Mouse (Mus musculus): ENCODE measurements around the gene Usp53. TPM values are rescaled to one million over a fixed set of nuclear protein-coding genes. Genes with fewer than 3 reads are reported as not detected.
"Not testable (repeated sequence)": the region's sequence is repeated elsewhere in the genome, so short reads cannot be mapped to it uniquely, and the experiment has no call there.

Usp53 gene
- polyA plus RNA-seq, 1 experiment = 5.7 TPM

- Histone ChIP-seq H3K27ac (ENCODE audit: control insufficient read depth, insufficient read depth, low read depth, low read length) (no peak overlapping the region), H3K4me3 (ENCODE audit: control insufficient read depth, low read depth, low read length) (no peak overlapping the region), H3K4me1 (ENCODE audit: control insufficient read depth, insufficient read depth, low read length) (no peaks in the 10 kb centered on the region), H3K27me3 (ENCODE audit: control insufficient read depth, insufficient read depth, low read length) (no peaks in the 10 kb centered on the region), H3K36me3 (ENCODE audit: control insufficient read depth, insufficient read depth, low read length) (no peaks in the 10 kb centered on the region; the same call in 1 of the 2 replicates)
- TF ChIP-seq POLR2A (IDR thresholded peaks at IDR 0.05; ENCODE audit: control insufficient read depth, low read depth, low read length) (no peak), CTCF (IDR thresholded peaks at IDR 0.05; ENCODE audit: control insufficient read depth, insufficient read depth, insufficient replicate concordance, low read depth, low read length) (no peak)
These were observed 34.2 kb downstream of the Usp53 start for GRCm38 (mm10) chr3:122950129-122950528.

- TF ChIP-seq CTCF (IDR thresholded peaks at IDR 0.05; ENCODE audit: control insufficient read depth, insufficient read depth, insufficient replicate concordance, low read depth, low read length) (no peak), POLR2A (IDR thresholded peaks at IDR 0.05; ENCODE audit: control insufficient read depth, low read depth, low read length) (no peak)
- H3K36me3 ChIP-seq (ENCODE audit: control insufficient read depth, insufficient read depth, low read length) = no peaks in the 10 kb centered on the region; the same call in 1 of the 2 replicates
These were observed 40.9 kb downstream of the Usp53 start for GRCm38 (mm10) chr3:122943387-122943890.

DNA sequence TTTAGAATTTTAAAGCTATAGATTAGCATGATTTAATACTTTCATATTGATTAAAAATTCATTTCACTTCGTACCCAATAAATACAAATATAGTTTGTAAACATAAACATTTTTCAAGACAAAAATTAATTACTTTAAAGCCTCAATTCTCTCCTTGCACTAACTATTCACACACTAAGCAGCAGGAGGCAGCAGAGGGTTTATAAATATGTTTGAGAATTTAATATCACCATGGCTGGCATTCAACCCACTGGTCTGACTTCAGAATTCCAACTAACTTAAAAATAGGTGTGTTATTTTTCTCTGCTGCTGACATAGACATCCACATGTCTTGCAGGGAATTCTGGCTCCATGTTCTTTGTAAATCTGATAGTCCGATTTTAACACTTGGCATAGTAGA is 45.1 kb downstream of the Usp53 start:
- H3K27me3 ChIP-seq (ENCODE audit: control insufficient read depth, insufficient read depth, low read length) = no peaks in the 10 kb centered on the region
- H3K27ac ChIP-seq (ENCODE audit: control insufficient read depth, insufficient read depth, low read depth, low read length) = no peak overlapping the region
- no peak for TF ChIP-seq POLR2A (IDR thresholded peaks at IDR 0.05; ENCODE audit: control insufficient read depth, low read depth, low read length)
- TF ChIP-seq CTCF (IDR thresholded peaks at IDR 0.05; ENCODE audit: control insufficient read depth, insufficient read depth, insufficient replicate concordance, low read depth, low read length) = no peak
- H3K4me1 ChIP-seq (ENCODE audit: control insufficient read depth, insufficient read depth, low read length) = no peaks in the 10 kb centered on the region
- no peak overlapping the region for H3K4me3 ChIP-seq (ENCODE audit: control insufficient read depth, low read depth, low read length)
- no peaks in the 10 kb centered on the region; the same call in 1 of the 2 replicates for H3K36me3 ChIP-seq (ENCODE audit: control insufficient read depth, insufficient read depth, low read length)

More at GRCm38 (mm10) chr3:122943387-122943890, 40.9 kb downstream of the Usp53 start:
- Histone ChIP-seq H3K27ac (ENCODE audit: control insufficient read depth, insufficient read depth, low read depth, low read length) (no peak overlapping the region), H3K4me3 (ENCODE audit: control insufficient read depth, low read depth, low read length) (no peak overlapping the region), H3K4me1 (ENCODE audit: control insufficient read depth, insufficient read depth, low read length) (no peaks in the 10 kb centered on the region), H3K27me3 (ENCODE audit: control insufficient read depth, insufficient read depth, low read length) (no peaks in the 10 kb centered on the region)

- H3K4me3 ChIP-seq (ENCODE audit: control insufficient read depth, low read depth, low read length); H3K27ac ChIP-seq (ENCODE audit: control insufficient read depth, insufficient read depth, low read depth, low read length); H3K4me1 ChIP-seq (ENCODE audit: control insufficient read depth, insufficient read depth, low read length); H3K27me3 ChIP-seq (ENCODE audit: control insufficient read depth, insufficient read depth, low read length); H3K36me3 ChIP-seq (ENCODE audit: control insufficient read depth, insufficient read depth, low read length): not testable (repeated sequence)
These were observed 47.1 kb downstream of the Usp53 start for GRCm38 (mm10) chr3:122937176-122937575.

GRCm38 (mm10) chr3:122932466-122932865 is 51.8 kb downstream of the Usp53 start:
- H3K4me1 ChIP-seq (ENCODE audit: control insufficient read depth, insufficient read depth, low read length) = no peaks in the 10 kb centered on the region
- TF ChIP-seq CTCF (IDR thresholded peaks at IDR 0.05; ENCODE audit: control insufficient read depth, insufficient read depth, insufficient replicate concordance, low read depth, low read length) = no peak
- TF ChIP-seq POLR2A (IDR thresholded peaks at IDR 0.05; ENCODE audit: control insufficient read depth, low read depth, low read length) = no peak

GRCm38 (mm10) chr3:122929723-122930122 is 54.6 kb downstream of the Usp53 start:
- TF ChIP-seq CTCF (IDR thresholded peaks at IDR 0.05; ENCODE audit: control insufficient read depth, insufficient read depth, insufficient replicate concordance, low read depth, low read length) = no peak
- no peak for TF ChIP-seq POLR2A (IDR thresholded peaks at IDR 0.05; ENCODE audit: control insufficient read depth, low read depth, low read length)
- no peak overlapping the region for H3K27ac ChIP-seq (ENCODE audit: control insufficient read depth, insufficient read depth, low read depth, low read length)
- no peaks in the 10 kb centered on the region for H3K27me3 ChIP-seq (ENCODE audit: control insufficient read depth, insufficient read depth, low read length)
- no peak overlapping the region for H3K4me3 ChIP-seq (ENCODE audit: control insufficient read depth, low read depth, low read length)
- H3K36me3 ChIP-seq (ENCODE audit: control insufficient read depth, insufficient read depth, low read length) = no peaks in the 10 kb centered on the region
- H3K4me1 ChIP-seq (ENCODE audit: control insufficient read depth, insufficient read depth, low read length) = no peaks in the 10 kb centered on the region; the same call in 1 of the 2 replicates

More at GRCm38 (mm10) chr3:122932466-122932865, 51.8 kb downstream of the Usp53 start:
- no peaks in the 10 kb centered on the region for H3K27me3 ChIP-seq (ENCODE audit: control insufficient read depth, insufficient read depth, low read length)
- no peak overlapping the region for H3K4me3 ChIP-seq (ENCODE audit: control insufficient read depth, low read depth, low read length)
- H3K36me3 ChIP-seq (ENCODE audit: control insufficient read depth, insufficient read depth, low read length) = no peaks in the 10 kb centered on the region
- H3K27ac ChIP-seq (ENCODE audit: control insufficient read depth, insufficient read depth, low read depth, low read length) = no peak overlapping the region

GRCm38 (mm10) chr3:122924009-122924914 is 60.0 kb downstream of the Usp53 start, which contains the start of gene 1810037I17Rik:
TSS of gene 1810037I17Rik (plus strand) at chr3:122924203.
- Histone ChIP-seq H3K4me3 (ENCODE audit: control insufficient read depth, low read depth, low read length) (peak within 1 kb of the TSS; percentile 89), H3K36me3 (ENCODE audit: control insufficient read depth, insufficient read depth, low read length) (no peaks in the 10 kb centered on the region), H3K27ac (ENCODE audit: control insufficient read depth, insufficient read depth, low read depth, low read length) (peak within 1 kb of the TSS; percentile 92), H3K27me3 (ENCODE audit: control insufficient read depth, insufficient read depth, low read length) (no peaks in the 10 kb centered on the region), H3K4me1 (ENCODE audit: control insufficient read depth, insufficient read depth, low read length) (no peaks in the 10 kb centered on the region; the same call in 1 of the 2 replicates)
- TF ChIP-seq POLR2A (IDR thresholded peaks at IDR 0.05; ENCODE audit: control insufficient read depth, low read depth, low read length) (0 out of 2 replicates have a peak, but pooled peaks have one; percentile 59), CTCF (IDR thresholded peaks at IDR 0.05; ENCODE audit: control insufficient read depth, insufficient read depth, insufficient replicate concordance, low read depth, low read length) (peak; percentile 21; the same call in 1 of the 2 replicates)
